Mouse (Mus musculus) left cerebral cortex, postnatal 36 days (tissue): Measurements from ENCODE around the gene Pex10. TPM values are rescaled to one million over a fixed set of nuclear protein-coding genes. Genes with fewer than 3 reads are reported as not detected.

ENCODE experiments used
- DNase-seq, 2 experiments: peaks; one replicate each; pipeline ENCODE4 v3.0.0; 2021 to 2022; ENCODE audit warnings: low spot score in 2 of 2, mixed read lengths in 1 of 2
- intact Hi-C: fragments of 180-260 bp; cut with DNase I; formaldehyde crosslinking; loops from one replicate; pipeline ENCODE4 v1.15.1; 2025
- total RNA-seq, 2 experiments: library from RNA; stranded (reverse); gene quantifications; 2 replicates each; pipeline ENCODE4 v1.2.3; 2021

Pex10 gene
- total RNA-seq, result 10 to 100 TPM; 17.4 to 19.5 TPM

DNA sequence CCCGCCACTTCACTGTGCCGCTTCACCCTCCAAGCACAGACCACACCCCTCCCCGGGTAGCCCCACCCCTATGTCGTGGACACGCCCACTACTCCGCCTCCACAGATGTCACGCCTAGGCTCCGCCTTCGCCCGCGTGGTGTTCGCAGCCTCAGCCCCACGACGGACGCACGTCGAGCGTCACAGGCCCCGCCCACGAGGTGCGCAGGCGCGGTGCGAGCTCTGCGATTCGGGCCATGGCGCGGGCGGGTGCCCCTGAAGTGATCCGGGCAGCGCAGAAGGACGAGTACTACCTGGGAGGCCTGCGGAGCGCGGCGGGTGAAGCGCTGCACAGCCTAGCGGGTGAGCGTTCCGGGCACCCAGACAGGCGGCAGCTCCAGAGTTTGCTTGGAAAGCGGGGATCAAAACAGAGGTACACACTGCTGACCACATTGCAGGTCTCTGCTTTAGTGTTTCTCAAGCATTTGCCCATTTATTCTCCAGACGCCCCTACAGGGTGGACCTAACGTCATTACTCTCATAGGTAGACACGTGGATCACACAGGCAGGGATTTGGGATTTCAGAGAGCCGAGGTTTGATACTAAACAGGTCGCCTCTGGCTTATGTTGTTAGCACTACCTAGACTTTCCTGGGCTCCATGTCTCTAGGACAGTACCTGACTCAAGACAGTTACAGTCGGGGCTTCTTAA is at the start of gene Pex10:
Gene Pex10 (plus strand): TSS at position 183 of the 689 bp plus-strand sequence.
- intact Hi-C loops, result loop anchor here (1.0 kb wide), 2 partner anchors 86 to 187 kb away; no protein-coding TSS in a partner anchor
- DNase-seq, result peak; percentile 95 to 97

DNA sequence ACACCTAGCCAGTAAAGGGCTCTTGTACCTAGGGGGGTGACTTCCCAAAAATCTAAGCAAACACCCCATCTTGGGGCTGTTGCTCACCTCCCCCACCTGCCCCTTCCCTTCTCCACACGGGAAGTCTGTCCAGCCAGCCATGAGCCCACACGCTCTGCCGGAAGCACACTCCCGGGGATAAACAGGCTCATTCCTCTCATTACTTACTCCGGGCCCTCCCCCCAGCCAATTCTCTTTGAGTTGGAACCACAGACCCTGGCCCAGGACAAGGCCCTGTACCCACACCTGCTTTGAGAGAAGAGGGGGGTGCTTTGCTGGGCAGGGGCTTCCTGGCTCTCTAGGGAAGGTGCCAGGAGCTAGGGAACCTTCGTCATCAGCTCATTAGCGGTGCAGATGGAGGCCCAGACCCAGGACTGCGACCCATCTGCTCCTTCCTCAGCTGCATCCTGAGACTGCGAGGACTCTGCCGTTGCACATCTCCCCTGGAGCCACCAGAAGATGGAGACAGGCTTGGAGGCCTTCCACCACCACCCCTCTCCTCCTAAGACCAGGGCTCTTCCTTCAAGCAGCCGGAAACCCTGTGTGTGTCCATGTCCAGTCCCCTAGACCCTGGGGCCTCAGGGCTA is 49.5 kb upstream of the Pex10 start:
- no peak for DNase-seq
- intact Hi-C loops, result no loop called here

DNA sequence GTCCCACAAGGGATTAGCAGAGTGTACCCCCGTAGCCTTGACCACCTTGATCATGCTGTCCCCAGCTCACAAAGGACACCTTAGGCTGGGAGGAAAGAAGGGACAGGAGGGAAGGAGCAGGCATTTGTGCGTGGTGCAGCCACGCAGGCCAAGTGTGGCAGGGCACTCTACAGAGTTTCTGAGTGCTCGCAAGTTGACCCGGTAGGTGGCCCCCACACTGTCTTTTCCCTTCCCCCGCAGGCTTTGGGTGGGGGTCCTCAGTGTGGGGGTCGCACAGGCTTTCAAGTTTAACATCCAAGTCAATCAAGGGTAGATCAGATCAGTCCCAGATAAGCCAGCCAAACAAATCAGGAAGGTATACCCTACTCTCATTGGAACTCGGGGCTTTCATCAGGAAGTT is 48.8 kb upstream of the Pex10 start:
- intact Hi-C loops, result no loop called here

DNA sequence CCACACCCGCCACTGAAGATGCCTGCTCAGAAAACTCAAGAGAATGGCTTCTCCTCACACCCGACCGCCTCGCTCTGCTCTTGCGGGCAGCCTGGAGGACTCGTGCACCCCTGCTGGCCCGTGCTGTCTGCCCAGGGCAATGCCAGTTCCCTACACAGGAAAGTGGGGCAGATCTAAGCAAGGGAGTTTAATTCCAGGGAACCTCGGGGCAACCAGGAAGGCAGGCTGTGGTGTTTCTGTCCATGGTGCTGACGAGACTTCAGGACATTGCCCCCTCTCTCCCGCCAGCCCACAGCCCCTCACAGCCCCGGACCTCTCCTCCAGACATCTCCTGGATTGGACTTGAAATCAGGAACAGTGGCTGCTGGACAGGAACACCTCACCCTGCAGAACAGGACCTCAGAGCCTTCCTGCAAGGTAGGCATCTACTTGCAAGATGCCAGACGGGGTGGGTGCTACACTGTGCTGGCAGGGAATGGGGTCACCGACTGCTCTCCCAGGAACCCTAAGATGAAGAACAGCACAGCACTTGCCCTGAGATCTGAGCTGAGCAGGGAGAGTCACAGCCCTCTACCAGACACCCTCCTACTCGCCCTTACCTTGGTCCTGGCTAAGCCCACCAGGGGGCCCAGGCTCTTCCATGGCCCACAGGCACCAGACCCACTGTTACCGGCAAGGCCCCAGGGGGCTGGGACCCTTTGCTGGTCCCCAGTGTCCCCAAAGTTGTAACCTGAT is 48.0 kb upstream of the Pex10 start:
- intact Hi-C loops, result no loop called here
- DNase-seq, result no peak

More for the DNA sequence above, 48.8 kb upstream of the Pex10 start:
- no peak for DNase-seq

DNA sequence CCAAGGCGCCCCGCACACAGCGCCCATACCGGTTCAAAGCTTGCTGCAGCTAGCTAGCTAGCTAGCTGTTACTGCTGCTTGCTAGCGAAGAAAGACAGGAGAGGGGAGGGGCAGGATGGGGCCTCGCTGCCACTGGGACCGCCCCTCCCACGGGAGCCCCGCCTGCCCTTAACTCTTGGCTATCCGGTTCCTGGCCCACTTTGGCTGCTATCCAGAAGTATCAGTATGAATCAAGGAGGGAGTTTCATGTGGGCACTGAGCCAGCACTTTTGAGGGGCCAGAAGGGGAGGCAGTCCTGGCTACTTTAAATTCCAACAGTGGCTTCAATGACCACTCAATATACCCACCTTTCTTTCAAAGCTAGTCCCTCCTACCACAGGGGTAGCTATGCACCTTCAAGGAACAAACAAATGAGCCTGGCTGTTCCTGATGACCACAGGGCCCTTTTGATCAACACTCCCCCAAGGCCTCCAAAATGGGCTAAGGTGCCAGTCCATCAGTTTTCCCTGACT is 47.4 kb upstream of the Pex10 start:
- DNase-seq, result peak in 1 of 2 experiments; percentile 46
- intact Hi-C loops, result no loop called here

DNA sequence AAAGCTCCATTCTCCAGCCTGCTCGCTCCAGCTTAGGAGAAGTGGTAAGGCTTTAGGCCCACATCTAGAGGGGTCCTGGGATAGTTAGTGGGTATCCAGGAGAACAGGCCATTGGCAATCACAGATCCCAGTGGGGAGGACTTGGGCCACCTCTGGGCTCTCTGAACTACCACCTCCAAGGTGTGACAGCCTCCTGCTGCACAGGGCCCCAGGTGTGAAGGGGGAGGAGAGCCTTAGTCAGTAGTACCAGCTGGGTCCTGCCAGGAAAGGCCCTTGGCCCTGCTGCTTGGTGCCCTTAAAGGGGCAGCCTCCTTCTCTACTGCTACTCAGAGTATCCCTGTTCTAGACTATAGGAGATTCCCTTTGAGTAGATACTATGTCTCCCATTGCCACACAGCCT is 46.7 kb upstream of the Pex10 start:
- no peak for DNase-seq
- intact Hi-C loops, result no loop called here

DNA sequence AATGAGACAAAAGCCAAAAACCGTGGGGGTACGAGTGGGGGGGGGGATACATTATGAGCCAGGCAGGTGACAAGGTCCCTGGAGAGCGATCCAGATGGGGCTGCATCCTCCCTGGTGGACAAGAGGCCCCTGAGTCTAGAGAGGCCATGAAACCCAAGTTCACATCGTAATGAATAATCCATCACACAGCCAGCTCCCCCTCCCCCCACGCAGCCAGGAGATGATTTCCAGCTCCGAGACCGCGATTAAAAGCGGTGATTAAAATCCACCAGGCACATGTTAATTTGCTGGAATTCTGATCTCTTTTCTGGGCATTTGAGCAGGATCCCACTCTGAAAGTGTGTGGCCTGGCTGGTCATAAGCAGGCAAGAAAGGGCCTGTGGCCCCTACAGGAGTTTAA is 46.0 kb upstream of the Pex10 start:
- intact Hi-C loops, result no loop called here
- no peak for DNase-seq

DNA sequence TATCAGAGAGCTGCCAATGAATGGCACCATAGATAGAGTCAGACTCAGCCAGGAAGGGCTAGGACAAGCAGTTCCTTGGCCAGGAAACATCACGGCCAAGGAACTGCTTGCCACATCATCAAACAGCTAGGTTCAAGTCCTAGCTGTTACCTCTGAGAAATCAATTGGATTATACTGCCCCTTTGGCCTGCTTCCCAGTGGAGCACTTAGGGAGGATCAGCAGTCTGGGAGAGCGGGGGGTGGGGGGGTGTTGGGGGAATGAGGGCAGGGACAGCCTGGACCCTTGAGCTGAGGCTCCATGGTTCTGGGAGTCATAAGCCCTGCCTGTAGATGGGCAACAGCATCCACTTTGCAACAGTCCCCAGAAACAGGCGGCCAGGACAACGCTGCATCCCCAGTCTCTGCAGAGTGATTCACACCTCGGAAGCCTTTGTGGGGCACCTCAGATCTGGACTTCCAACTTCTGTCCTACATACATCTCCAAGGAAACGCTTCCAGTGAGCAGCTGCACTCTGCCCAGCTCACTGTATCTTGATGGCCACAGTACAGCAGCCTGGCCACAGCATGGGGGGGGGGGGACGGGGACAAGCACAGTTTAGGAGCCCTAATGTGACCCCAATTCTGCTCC is 44.5 kb upstream of the Pex10 start:
- intact Hi-C loops, result no loop called here
- no peak for DNase-seq

DNA sequence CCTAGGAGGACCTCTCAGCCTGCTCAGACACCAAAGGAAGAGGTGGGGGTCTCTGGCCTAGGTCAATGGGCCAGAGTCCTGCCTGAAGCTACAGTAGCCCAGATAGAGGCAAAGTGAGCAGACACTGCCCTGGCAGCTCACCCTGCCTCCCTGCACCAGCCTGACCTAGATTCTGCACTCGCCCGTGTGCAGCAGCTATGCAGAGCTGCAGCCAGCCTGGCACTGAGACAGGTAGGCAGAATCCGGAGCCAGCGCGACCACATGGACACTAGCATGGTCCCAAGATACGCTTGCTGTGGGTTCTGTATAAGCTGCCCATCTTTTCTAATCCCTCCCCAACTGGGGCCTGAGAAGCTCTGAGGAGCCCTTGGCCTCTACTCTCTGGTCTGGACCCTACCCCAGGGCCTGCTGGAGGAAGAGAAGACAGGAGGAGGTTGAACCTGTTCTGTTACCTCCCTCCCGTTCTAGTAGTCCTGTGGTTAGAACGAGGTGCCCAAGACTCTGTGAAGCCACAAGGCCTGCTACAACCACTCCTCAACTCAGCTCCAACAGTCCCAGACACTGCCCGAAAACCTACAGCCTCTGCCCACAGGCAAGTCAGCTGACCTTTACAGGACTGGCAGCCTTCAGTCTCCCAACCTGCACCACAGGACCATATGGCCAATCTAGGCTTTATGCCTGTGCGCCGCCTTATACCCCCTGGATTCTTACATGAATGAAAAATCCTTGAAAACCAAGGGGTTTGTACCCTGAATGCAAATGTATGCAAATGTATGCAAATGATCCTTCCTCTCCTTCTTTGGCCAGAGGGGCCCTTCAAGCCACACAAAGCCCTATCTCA is 42.4 kb upstream of the Pex10 start:
- no peak for DNase-seq
- intact Hi-C loops, result no loop called here

DNA sequence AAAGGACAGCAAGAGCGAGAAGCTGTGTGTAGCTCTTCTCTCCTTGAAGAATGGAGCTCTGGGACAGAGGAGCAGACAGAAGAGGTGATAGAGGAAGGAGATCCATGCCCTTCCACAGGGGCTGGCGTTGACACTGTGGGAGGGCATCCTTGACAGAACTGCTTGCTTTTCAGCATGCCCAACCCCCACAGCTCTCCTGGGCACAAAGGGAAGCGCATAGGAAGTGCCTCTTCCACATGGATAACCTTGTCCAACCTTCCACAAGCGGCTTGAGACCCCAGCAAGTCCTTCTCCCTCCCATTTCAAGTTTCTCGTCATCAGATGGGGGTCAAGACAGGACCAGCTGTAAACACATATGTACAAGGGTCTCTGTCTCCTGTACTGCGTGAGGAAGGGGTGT is 33.7 kb upstream of the Pex10 start:
- intact Hi-C loops, result no loop called here
- DNase-seq, result no peak

DNA sequence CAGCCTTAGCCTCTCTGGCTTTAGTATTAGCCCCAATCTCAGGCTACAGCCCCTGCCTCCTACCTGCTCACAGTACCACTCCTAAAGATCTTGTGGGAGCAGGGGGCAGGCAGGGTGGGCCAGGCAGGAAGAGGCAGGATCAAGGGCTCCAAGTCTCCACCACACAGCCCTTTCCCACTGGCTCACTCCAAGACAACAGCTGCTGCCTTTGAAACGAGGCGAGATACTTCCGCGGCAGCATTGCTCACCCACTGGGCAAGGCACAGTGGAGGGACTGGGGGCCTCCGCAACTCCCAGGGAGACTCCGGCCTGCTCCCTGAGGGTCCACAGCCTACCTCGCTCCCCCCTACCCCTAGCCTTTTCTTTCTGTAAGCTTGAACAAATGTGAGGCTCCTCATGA is 32.6 kb upstream of the Pex10 start:
- no peak for DNase-seq
- intact Hi-C loops, result no loop called here

DNA sequence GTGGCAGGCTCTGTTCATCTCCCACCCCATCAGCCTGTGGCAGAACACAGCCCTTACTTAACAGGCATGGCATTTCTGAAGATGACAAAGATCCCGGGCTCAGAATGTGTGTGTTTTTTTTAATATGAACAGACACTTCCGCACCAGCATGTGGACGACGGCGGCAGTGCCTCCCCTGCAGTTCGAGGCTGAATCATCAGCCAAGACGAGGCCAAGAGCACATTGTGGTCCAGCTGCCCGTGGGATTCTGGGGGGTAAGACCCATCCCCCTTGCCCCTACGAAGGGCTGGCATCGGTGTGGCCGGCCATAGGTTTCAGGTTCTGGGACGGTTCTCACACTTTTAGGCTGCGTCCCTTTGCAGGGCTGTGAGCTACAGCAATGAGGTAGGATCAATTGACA is 32.0 kb upstream of the Pex10 start:
- intact Hi-C loops, result no loop called here
- no peak for DNase-seq

DNA sequence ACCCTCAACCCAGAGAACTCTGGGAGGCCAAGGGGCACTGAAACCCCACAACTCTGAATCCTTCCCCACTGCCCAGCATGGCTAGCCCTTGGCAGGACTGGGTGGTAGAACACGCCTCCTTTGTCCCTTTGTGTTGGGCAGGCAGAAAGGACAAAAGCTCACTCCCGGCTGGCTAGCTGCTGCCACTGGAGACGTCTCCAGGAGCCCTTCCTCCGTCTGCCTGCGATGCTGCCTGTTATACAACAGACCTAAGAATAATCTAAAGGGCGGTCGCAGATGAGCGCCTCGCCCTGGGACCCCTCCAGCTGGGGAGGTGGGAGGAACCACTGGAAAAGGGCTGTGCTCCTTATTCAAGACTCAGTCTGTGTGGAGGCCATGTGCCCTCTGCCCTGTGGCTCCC is 26.6 kb upstream of the Pex10 start:
- intact Hi-C loops, result no loop called here
- peak; percentile 62 to 71 for DNase-seq

DNA sequence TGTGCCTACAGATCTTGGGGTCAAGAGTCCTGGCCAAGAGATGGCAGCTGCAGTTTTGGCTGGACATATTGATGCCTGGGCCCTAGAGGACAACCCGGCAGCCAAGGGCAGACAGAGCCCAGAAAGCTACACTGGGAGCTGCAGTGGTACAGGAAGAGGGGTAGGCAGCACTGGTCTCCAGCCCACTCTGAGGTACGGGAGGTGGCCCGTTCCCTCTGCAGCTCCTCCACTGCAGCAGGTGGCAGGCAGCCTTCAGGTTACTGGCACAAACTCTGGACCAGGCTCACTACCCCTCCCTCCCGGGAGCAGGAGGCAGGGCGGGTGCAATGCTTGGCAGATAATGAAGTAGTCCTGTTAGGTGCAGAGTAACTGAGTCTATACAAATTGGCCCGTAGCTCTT is 26.1 kb upstream of the Pex10 start:
- no peak for DNase-seq
- intact Hi-C loops, result no loop called here

DNA sequence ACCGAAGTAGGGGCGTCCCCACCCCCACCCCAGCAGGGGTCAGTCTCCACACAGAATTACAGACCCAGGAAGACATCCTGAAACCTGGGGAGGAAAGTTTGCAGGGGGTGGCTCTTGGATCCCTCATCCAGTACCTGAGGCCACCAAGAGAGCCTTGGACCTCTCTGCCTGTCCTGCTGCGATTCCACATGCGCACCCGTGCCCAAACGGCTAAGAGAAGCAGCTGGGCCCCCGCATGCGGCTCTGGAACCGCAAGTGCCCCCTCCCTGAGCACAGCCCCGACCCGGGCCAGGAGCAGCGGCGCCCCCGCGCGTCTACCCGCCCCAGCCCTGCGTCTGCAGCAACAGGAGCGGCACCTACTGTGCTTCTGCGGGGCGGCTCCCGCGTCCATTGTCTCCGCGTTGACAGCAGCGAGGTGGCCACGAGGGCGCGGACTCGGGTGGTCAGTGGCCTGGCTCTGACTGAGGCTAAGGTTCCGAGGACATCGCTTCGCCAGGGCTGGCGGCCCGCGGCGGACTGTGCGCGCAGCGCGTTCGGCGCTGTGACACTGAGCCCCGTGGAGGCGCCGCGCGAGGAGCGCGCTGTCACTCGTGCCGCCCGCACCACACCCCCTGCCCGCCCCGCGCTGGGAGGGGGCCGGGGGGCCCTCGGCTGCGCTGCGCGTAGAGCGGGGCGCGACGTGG is 24.1 kb upstream of the Pex10 start:
- intact Hi-C loops, result no loop called here
- peak; percentile 53 to 71 for DNase-seq

DNA sequence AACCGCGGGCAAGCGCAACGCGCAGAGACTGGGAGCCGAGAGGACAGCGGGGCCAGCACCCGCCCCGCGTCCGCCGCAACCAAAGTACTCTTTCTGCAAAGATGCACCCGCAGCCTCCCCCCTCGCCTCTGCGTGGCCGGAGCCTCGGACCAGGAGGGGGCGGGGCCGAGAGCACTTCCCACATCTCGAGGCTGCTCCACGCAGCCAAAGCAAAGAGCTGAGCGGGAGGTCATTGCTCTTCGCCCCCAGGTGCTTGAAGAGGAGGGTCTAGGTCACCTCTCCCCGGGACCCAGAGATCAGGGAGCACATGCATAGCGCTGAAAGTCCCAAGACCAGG is 23.6 kb upstream of the Pex10 start:
- intact Hi-C loops, result no loop called here
- no peak for DNase-seq

DNA sequence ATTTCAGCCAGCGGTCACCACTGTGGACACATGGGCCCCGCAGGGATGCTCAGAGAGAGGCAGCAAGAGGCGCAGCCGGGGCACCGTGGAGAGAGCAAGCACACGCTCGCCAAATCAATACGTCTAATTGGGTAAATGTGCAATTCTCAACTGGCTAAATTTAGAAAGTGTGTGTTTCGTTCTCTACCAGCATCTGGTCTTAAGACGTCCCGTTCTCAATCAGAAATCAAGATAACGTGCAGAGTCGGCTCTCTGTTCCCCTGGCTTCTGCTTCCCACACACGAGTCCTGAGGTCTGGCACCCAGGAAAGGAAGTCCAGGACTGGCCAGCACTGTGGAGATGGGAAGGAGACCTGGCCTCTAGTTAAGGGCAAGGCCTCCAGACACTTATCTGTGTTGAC is 20.2 kb upstream of the Pex10 start:
- intact Hi-C loops, result no loop called here
- DNase-seq, result no peak

DNA sequence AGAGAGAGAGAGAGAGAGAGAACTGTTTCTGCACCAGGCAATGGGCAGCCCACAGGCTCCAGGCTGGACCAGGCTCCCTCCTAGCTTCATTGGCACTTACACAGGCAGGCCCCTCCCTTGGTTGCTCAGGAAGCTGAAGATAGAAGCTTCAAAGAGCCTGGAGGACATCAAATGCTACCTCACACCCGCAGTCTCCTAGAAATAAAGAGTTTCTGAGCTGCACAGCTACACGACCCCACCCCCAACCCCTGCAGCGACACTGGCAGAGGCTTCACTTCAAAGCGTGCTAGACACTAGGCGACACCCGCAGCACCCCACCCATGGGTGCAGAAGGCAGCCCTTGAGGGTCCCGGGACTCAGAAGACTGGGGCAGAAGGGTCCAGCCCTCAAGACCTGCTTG is 16.7 kb upstream of the Pex10 start:
- intact Hi-C loops, result loop anchor here (5.0 kb wide), 1 partner anchor 38 kb away; no protein-coding TSS in a partner anchor
- no peak for DNase-seq

DNA sequence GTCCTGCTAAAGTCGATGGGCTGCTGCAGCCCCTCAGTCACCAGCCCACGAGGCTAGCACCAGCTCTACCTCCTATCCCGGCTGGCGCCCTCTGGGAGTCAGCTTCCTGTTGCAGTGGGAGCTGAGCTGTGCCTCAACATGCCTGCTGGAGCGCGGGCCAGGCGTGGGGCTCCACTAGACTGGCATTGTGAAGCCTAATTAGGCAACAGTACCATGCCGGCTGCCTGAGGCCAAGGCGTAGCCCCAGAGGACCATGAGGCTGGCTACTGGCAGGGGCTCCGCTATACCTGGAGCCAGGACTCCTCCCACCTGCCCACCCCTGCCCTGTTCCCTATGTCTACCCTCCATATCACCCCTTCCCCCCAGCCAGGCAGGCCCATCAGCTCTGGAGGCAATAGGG is 10.1 kb upstream of the Pex10 start, which contains the start of gene Plch2:
Gene Plch2 (minus strand): TSS at position 61 of the 400 bp plus-strand sequence.
- no peak for DNase-seq
- intact Hi-C loops, result no loop called here
